Mouse (Mus musculus) embryonic facial prominence, embryonic 14.5 days (tissue): ENCODE measurements around the gene Naif1. TPM values are rescaled to one million over a fixed set of nuclear protein-coding genes. Genes with fewer than 3 reads are reported as not detected.
"Not testable (repeated sequence)": the region's sequence is repeated elsewhere in the genome, so short reads cannot be mapped to it uniquely, and the experiment has no call there.

Source experiments
- ATAC-seq: fragments of 200-750 bp; cut with Nextera tagmentation; 2 replicates; pipeline ENCODE4 v1.8.0; 2017; ENCODE audit warnings: low read depth, moderate number of reproducible peaks, moderate TSS enrichment
- DNase-seq: peaks from one replicate; pipeline ENCODE4 v3.0.0-alpha.2; 2015; ENCODE audit warnings: low spot score
- H3K27ac ChIP-seq: fragments of 300-500 bp; sonication (generic); replicated peaks from 2 replicates; pipeline ENCODE4 v1.5.1; 2014; ENCODE audit warnings: low read depth, mild to moderate bottlenecking, low read length, moderate library complexity
- H3K27me3 ChIP-seq: fragments of 300-500 bp; sonication (generic); replicated peaks from 2 replicates; pipeline ENCODE4 v1.6.1; 2014; ENCODE audit warnings: low read length; ENCODE audit not compliant: control insufficient read depth, insufficient read depth
- H3K36me3 ChIP-seq: fragments of 300-500 bp; sonication (generic); 2 replicates; pipeline ENCODE4 v1.6.1; 2014; ENCODE audit warnings: low read length, mixed read lengths; ENCODE audit not compliant: control insufficient read depth, insufficient read depth
- H3K4me1 ChIP-seq: fragments of 300-500 bp; sonication (generic); 2 replicates; pipeline ENCODE4 v1.6.1; 2014; ENCODE audit warnings: antibody characterized with exemption, low read length; ENCODE audit not compliant: control insufficient read depth, insufficient read depth
- H3K4me2 ChIP-seq: fragments of 300-500 bp; sonication (generic); 2 replicates; pipeline ENCODE4 v1.6.1; 2014; ENCODE audit warnings: low read depth, mild to moderate bottlenecking, low read length, moderate library complexity, mixed read lengths
- H3K4me3 ChIP-seq: fragments of 300-500 bp; sonication (generic); 2 replicates; pipeline ENCODE4 v1.5.1; 2014; ENCODE audit warnings: low read depth, mild to moderate bottlenecking, low read length
- H3K9ac ChIP-seq: fragments of 300-500 bp; sonication (generic); 2 replicates; pipeline ENCODE4 v1.6.1; 2014; ENCODE audit warnings: low read depth, mild to moderate bottlenecking, low read length, moderate library complexity, mixed read lengths
- H3K9me3 ChIP-seq: fragments of 300-500 bp; sonication (generic); 2 replicates; pipeline ENCODE4 v1.6.1; 2016; ENCODE audit warnings: low read length; ENCODE audit not compliant: control insufficient read depth
- WGBS: fragments of 180-500 bp; shearing (Covaris S2); extraction: QIAGEN DNeasy Blood & Tissue Kit; methylation state at CpG from one replicate; pipeline ENCODE4 v1.1.7; 2014; 5-methylcytosine and 5-hydroxymethylcytosine counted together
- polyA plus RNA-seq: library from polyadenylated mRNA; unstranded; fragments of >200 nt; fragmentation: Nextera tagmentation; extraction: Ambion mirVana; gene quantifications from 2 replicates; pipeline ENCODE4 v1.2.1, GENCODE M21; 2014

Naif1 gene
- polyA plus RNA-seq, 1 experiment from 2014 or later = 4.9 TPM

DNA sequence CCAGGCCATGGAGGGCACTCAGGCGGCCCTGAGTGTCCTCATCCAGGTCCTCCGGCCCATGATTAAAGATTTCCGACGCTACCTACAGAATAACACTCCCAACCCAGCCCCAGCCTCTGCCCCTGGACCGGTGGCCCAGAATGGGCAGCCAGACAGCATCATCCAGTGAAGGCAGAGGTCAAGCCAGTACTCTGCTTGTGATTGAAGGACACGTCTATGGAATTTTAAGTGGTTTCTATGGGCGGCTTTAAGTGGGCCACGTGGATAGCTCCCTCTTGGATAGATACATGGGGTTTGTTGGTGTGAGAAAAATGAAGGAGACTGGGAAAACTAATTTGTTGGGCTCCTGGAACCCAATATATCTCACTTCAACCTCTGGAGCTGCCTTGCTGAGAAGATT is 4.8 kb downstream of the Naif1 start:
- no peak for DNase-seq
- WGBS = 90% methylated on average over 8 of the region's 8 CpGs
- Histone ChIP-seq H3K4me2 (no peak overlapping the region), H3K4me3 (no peak overlapping the region), H3K36me3 (peaks cover 18% of the 10 kb centered on the region; the same call in 1 of the 2 replicates), H3K27ac (no peak overlapping the region), H3K9ac (no peak overlapping the region), H3K27me3 (no peaks in the 10 kb centered on the region), H3K9me3 (no peaks in the 10 kb centered on the region), H3K4me1 (peaks cover 16% of the 10 kb centered on the region)
- no peak for ATAC-seq

GRCm38 (mm10) chr2:32458300-32458699 is 8.0 kb downstream of the Naif1 start:
- Histone ChIP-seq H3K4me3 (no peak overlapping the region), H3K27ac (no peak overlapping the region), H3K4me1 (no peaks in the 10 kb centered on the region; the same call in 1 of the 2 replicates), H3K9ac (no peak overlapping the region), H3K9me3 (no peaks in the 10 kb centered on the region), H3K36me3 (peaks cover 18% of the 10 kb centered on the region; the same call in 1 of the 2 replicates), H3K4me2 (no peak overlapping the region), H3K27me3 (no peaks in the 10 kb centered on the region)
- DNase-seq (no peak), ATAC-seq (no peak)
- WGBS = 67% methylated on average over 2 of the region's 2 CpGs

GRCm38 (mm10) chr2:32459657-32460056 is 9.4 kb downstream of the Naif1 start:
- ATAC-seq (no peak), DNase-seq (no peak)
- H3K36me3 ChIP-seq = peaks cover 18% of the 10 kb centered on the region; the same call in 1 of the 2 replicates
- no peak overlapping the region for H3K4me2 ChIP-seq
- no peaks in the 10 kb centered on the region for H3K27me3 ChIP-seq
- H3K4me3 ChIP-seq = no peak overlapping the region
- WGBS = 93% methylated on average over 2 of the region's 2 CpGs
- H3K27ac ChIP-seq = no peak overlapping the region
- no peaks in the 10 kb centered on the region for H3K9me3 ChIP-seq
- no peak overlapping the region for H3K9ac ChIP-seq
- peaks cover 7% of the 10 kb centered on the region for H3K4me1 ChIP-seq

GRCm38 (mm10) chr2:32463773-32464172 is 13.5 kb downstream of the Naif1 start:
- H3K9me3 ChIP-seq = no peaks in the 10 kb centered on the region
- peaks cover 10% of the 10 kb centered on the region for H3K4me1 ChIP-seq
- H3K36me3 ChIP-seq = no peaks in the 10 kb centered on the region
- 79% methylated on average over 2 of the region's 2 CpGs for WGBS
- DNase-seq = no peak
- H3K4me2 ChIP-seq = no peak overlapping the region
- no peak overlapping the region for H3K27ac ChIP-seq
- no peak overlapping the region for H3K4me3 ChIP-seq
- H3K27me3 ChIP-seq = no peaks in the 10 kb centered on the region
- no peak overlapping the region for H3K9ac ChIP-seq
- no peak for ATAC-seq

DNA sequence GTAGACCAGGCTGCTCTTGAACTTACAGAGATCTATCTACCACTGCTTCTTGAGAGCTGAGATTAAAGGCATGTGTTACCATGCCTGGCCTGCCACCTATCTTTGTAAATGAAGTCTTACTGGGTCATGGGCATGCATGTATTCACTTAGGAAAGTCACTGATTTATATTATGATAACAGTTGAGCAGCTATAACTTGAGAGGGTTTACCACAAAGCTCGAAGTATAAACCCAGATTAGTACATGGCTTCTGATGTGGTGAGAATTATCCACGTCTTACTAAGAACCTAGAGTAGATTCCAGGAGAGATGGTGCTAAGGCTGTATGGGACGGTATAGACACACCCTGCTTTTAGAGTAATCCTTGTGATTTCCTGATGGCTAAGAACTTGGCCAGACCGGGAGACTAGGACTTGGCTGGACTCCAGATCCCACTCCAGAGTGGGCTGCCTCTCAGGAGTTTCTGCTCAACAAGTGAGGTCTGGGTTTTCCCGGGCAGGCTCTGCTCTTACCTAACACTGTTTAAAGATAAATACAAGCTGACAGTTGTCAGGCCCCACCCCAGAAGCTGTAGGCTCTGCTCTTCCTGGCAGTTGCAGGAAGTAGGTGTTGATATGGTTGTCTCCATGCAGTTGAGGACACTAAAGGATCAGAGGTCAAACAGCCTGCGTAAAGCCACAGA is 14.1 kb downstream of the Naif1 start:
- DNase-seq = peak; percentile 80

DNA sequence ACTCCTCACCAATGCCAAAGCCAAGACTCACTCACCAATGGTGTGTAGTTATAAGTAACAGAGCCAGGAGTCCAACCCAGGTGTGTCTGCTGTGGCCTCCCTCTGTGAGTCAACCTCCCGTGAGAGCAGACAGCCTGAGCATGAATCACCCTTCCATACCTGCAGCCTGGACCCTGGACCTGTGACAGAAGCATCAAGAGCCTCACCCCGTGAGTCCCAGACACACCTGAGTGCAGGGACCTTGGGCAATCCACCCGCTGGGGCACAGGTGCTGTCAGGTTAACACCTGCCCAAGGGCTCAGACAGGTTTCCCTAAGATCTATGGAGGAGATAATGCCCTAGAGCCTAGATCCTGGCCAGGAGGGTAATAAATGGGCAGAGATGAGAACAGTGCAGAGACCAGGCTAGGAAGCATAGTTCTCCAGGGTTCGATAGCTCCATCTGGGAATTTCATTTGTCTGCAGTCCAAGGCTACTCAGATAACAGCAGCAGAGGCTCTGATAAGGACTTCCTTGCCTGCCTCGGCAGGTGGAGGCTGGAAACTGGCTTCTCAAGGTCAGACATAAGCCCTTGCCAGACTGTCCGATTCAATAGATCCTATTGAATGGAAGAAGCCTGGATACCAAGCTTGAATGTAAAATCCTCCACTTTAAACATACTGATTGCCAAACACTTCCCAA is 20.9 kb downstream of the Naif1 start:
- H3K4me3 ChIP-seq = no peak overlapping the region
- H3K9ac ChIP-seq = no peak overlapping the region
- no peak overlapping the region for H3K27ac ChIP-seq
- no peaks in the 10 kb centered on the region for H3K9me3 ChIP-seq
- H3K4me1 ChIP-seq = no peaks in the 10 kb centered on the region
- no peak for ATAC-seq
- no peaks in the 10 kb centered on the region for H3K27me3 ChIP-seq
- no peaks in the 10 kb centered on the region for H3K36me3 ChIP-seq
- no peak overlapping the region for H3K4me2 ChIP-seq
- WGBS = 87% methylated on average over 6 of the region's 6 CpGs
- no peak for DNase-seq

More for the DNA sequence above, 14.1 kb downstream of the Naif1 start:
- H3K4me1 ChIP-seq = peaks cover 10% of the 10 kb centered on the region
- WGBS = 45% methylated on average over 6 of the region's 6 CpGs
- ATAC-seq = peak; percentile 78
- no peaks in the 10 kb centered on the region for H3K9me3 ChIP-seq
- H3K27me3 ChIP-seq = no peaks in the 10 kb centered on the region
- H3K4me3 ChIP-seq = no peak overlapping the region
- no peaks in the 10 kb centered on the region for H3K36me3 ChIP-seq
- H3K27ac ChIP-seq = peak overlapping the region; percentile 13
- H3K4me2 ChIP-seq = no peak overlapping the region; the same call in 1 of the 2 replicates
- no peak overlapping the region for H3K9ac ChIP-seq

GRCm38 (mm10) chr2:32471681-32472061 is 21.4 kb downstream of the Naif1 start:
- ATAC-seq = no peak
- Histone ChIP-seq H3K4me1 (no peaks in the 10 kb centered on the region), H3K9ac (no peak overlapping the region), H3K27ac (no peak overlapping the region), H3K36me3 (no peaks in the 10 kb centered on the region), H3K27me3 (no peaks in the 10 kb centered on the region), H3K4me3 (no peak overlapping the region), H3K4me2 (no peak overlapping the region), H3K9me3 (no peaks in the 10 kb centered on the region)
- no peak for DNase-seq
- 75% methylated on average over 6 of the region's 6 CpGs for WGBS

DNA sequence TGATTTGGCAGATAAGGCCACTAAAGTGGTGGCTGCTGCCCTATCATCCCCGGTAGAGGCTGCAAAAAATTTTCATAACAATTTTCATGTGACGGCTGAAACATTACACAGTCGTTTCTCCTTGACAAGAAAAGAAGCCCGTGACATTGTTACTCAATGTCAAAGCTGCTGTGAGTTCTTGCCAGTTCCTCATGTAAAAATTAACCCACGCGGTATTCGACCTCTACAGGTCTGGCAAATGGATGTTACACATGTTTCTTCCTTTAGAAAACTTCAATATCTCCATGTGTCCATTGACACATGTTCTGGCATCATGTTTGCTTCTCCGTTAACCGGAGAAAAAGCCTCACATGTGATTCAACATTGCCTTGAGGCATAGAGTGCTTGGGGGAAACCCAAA is 25.1 kb downstream of the Naif1 start:
- H3K9ac ChIP-seq, H3K27me3 ChIP-seq, H3K36me3 ChIP-seq, H3K4me2 ChIP-seq, H3K4me3 ChIP-seq, H3K9me3 ChIP-seq, H3K27ac ChIP-seq, ATAC-seq, DNase-seq, H3K4me1 ChIP-seq: not testable (repeated sequence)
- WGBS = 100% methylated on average over 4 of the region's 9 CpGs

DNA sequence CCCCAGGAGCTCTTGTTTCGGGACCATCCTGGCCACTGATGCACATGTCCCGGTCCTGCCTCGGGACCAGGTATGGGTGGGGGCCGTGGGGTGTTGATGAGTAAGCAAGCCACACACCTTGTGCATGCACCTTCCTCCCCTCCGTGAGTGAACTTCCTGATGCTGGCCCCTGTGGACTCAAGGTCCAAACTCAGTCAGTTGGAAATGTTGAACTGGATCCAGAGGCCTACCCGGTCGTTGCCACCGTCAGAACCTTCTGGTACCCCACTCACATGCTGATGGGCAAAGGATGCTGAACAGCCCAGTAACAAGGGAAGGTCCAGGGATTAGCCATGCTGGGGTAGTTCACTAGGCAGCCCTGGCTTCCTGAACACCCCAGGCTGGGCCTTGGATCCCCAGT is 32.1 kb downstream of the Naif1 start:
- Histone ChIP-seq H3K4me3 (no peak overlapping the region), H3K36me3 (no peaks in the 10 kb centered on the region), H3K27ac (no peak overlapping the region), H3K27me3 (no peaks in the 10 kb centered on the region), H3K9ac (no peak overlapping the region), H3K9me3 (0 out of 2 replicates have a peak, but pooled peaks cover 5% of the 10 kb centered on the region), H3K4me1 (no peaks in the 10 kb centered on the region), H3K4me2 (no peak overlapping the region)
- DNase-seq (no peak), ATAC-seq (no peak)
- WGBS = 88% methylated on average over 8 of the region's 8 CpGs
